15 mouse cellular contexts compared by ENCODE assay signal in genomic region chr6:91963429-91963828, GRCm38 (mm10). TPM values are rescaled to one million over a fixed set of nuclear protein-coding genes. Genes with fewer than 3 reads are reported as not detected.
DNase-seq lines count a peak whose midpoint lies in the region; ATAC-seq and TF ChIP-seq lines count a peak whose summit lies in the region.
"Had no signal": no experiment of that assay in that cellular context is flagged by ENCODE, and none has a peak within 500 bp of the region (broad histone marks: within the 10 kb centered on the region; RNA-seq: fewer than 3 reads in every experiment).

No protein-coding gene starts in this region.

- peaks cover 25% of the 10 kb centered on the region for H3K4me1 ChIP-seq in intestine, embryonic 14.5 days (replicated peaks; ENCODE audit: control insufficient read depth, insufficient read depth, low read length)
- H3K4me1 ChIP-seq in intestine, postnatal 0 days (replicated peaks; ENCODE audit: control insufficient read depth, insufficient read depth, low read length) = no peaks in the 10 kb centered on the region
- peaks cover 9% of the 10 kb centered on the region; the same call in 1 of the 2 replicates for H3K4me1 ChIP-seq in neural tube, embryonic 11.5 days (ENCODE audit: control insufficient read depth, insufficient read depth, low read length)
- H3K4me1 ChIP-seq in cerebellum, adult 2 months (ENCODE audit: control insufficient read depth, insufficient read depth, low read length) = peaks cover 5% of the 10 kb centered on the region
- H3K4me1 ChIP-seq: forebrain, embryonic 15.5 days; liver, embryonic 15.5 days had no signal

- no peak overlapping the region for H3K27ac ChIP-seq in intestine, embryonic 14.5 days (ENCODE audit: low read depth)
- no peak overlapping the region for H3K27ac ChIP-seq in intestine, postnatal 0 days (ENCODE audit: low read depth, low read length)
- H3K27ac ChIP-seq in neural tube, embryonic 11.5 days (ENCODE audit: low read depth, low read length) = no peak overlapping the region
- H3K27ac ChIP-seq in cerebellum, adult 2 months (ENCODE audit: insufficient read depth, low read length) = no peak overlapping the region
- H3K27ac ChIP-seq: forebrain, embryonic 15.5 days; liver, embryonic 15.5 days had no signal

- H3K27me3 ChIP-seq in intestine, embryonic 14.5 days (replicated peaks; ENCODE audit: control insufficient read depth, insufficient read depth, low read length) = 0 out of 2 replicates have a peak, but pooled peaks cover 5% of the 10 kb centered on the region
- H3K27me3 ChIP-seq in intestine, postnatal 0 days (replicated peaks; ENCODE audit: control insufficient read depth, insufficient read depth, low read length) = no peaks in the 10 kb centered on the region
- H3K27me3 ChIP-seq in neural tube, embryonic 11.5 days (ENCODE audit: control insufficient read depth, insufficient read depth, low read length) = no peaks in the 10 kb centered on the region
- H3K27me3 ChIP-seq in cerebellum, adult 2 months (ENCODE audit: control insufficient read depth, insufficient read depth, low read length) = no peaks in the 10 kb centered on the region
- H3K27me3 ChIP-seq: forebrain, embryonic 15.5 days; liver, embryonic 15.5 days had no signal

- H3K9ac ChIP-seq in intestine, embryonic 14.5 days (ENCODE audit: low read length) = no peak overlapping the region
- H3K9ac ChIP-seq in intestine, postnatal 0 days (ENCODE audit: low read depth, low read length) = no peak overlapping the region
- no peak overlapping the region for H3K9ac ChIP-seq in neural tube, embryonic 11.5 days (ENCODE audit: low read length)
- H3K9ac ChIP-seq: forebrain, embryonic 15.5 days; liver, embryonic 15.5 days had no signal

- no peaks in the 10 kb centered on the region for H3K36me3 ChIP-seq in intestine, embryonic 14.5 days (ENCODE audit: control insufficient read depth, insufficient read depth, low read length)
- H3K36me3 ChIP-seq in intestine, postnatal 0 days (ENCODE audit: control insufficient read depth, insufficient read depth) = no peaks in the 10 kb centered on the region
- no peaks in the 10 kb centered on the region for H3K36me3 ChIP-seq in neural tube, embryonic 11.5 days (ENCODE audit: control insufficient read depth, insufficient read depth, low read length)
- H3K36me3 ChIP-seq: forebrain, embryonic 15.5 days; liver, embryonic 15.5 days had no signal

- peak; percentile 59; the same call in 1 of the 2 replicates for ATAC-seq in intestine, embryonic 14.5 days (replicated peaks; ENCODE audit: low FRiP score, low TSS enrichment, low read depth)
- no peak for ATAC-seq in intestine, postnatal 0 days
- ATAC-seq in neural tube, embryonic 11.5 days (ENCODE audit: insufficient read depth, low FRiP score, low TSS enrichment) = peak; percentile 71
- ATAC-seq: forebrain, embryonic 15.5 days had no signal

- H3K9me3 ChIP-seq in intestine, embryonic 14.5 days (ENCODE audit: control insufficient read depth, low read length) = no peaks in the 10 kb centered on the region
- no peaks in the 10 kb centered on the region for H3K9me3 ChIP-seq in intestine, postnatal 0 days (ENCODE audit: control insufficient read depth)
- H3K9me3 ChIP-seq in neural tube, embryonic 11.5 days (ENCODE audit: control insufficient read depth, low read length) = no peaks in the 10 kb centered on the region
- H3K9me3 ChIP-seq: forebrain, embryonic 15.5 days; liver, embryonic 15.5 days had no signal

- no peak overlapping the region for H3K4me2 ChIP-seq in intestine, embryonic 14.5 days (ENCODE audit: low read length)
- H3K4me2 ChIP-seq in intestine, postnatal 0 days (replicated peaks; ENCODE audit: low read depth) = no peak overlapping the region
- no peak overlapping the region for H3K4me2 ChIP-seq in neural tube, embryonic 11.5 days (ENCODE audit: low read depth)
- H3K4me2 ChIP-seq: forebrain, embryonic 15.5 days; liver, embryonic 15.5 days had no signal

- TF ChIP-seq CTCF in intestine, postnatal 0 days (IDR thresholded peaks at IDR 0.05; ENCODE audit: low read depth) = no peak
- TF ChIP-seq CTCF in brain, embryonic 14.5 days (IDR thresholded peaks at IDR 0.05; ENCODE audit: borderline replicate concordance, extremely low read depth, insufficient read depth, insufficient read length) = no peak
- TF ChIP-seq CTCF in cerebellum, adult 2 months (IDR thresholded peaks at IDR 0.05; ENCODE audit: borderline replicate concordance, insufficient read depth, low read depth, low read length) = no peak

- peak; percentile 62 for DNase-seq in intestine, embryonic 14.5 days (ENCODE audit: low spot score)
- DNase-seq in brain, embryonic 14.5 days (ENCODE audit: low read depth) = peak; percentile 13
- peak; percentile 13 to 15 for DNase-seq in kidney, adult 8-10 months
- DNase-seq in neural tube, embryonic 11.5 days (ENCODE audit: low spot score) = peak; percentile 45
- no peak for DNase-seq in layer of hippocampus, adult 11-12 months (ENCODE audit: low spot score)
- no peak for DNase-seq in cerebellum, adult 2 months
- no peak for DNase-seq in adrenal gland, postnatal 10 days
- DNase-seq: adrenal gland, adult 8-10 months; cerebellum, adult 11-12 months; gastrocnemius, postnatal 36 days; right cerebral cortex, postnatal 25 days had no signal

- WGBS in intestine, embryonic 14.5 days = 16% methylated on average over 4 of the region's 4 CpGs
- WGBS in intestine, postnatal 0 days = 27% methylated on average over 4 of the region's 4 CpGs
- 4% methylated on average over 4 of the region's 4 CpGs for WGBS in neural tube, embryonic 11.5 days
- 47% methylated on average over 4 of the region's 4 CpGs for WGBS in cerebellum, adult 2 months

- no peak overlapping the region for H3K4me3 ChIP-seq in intestine, embryonic 14.5 days (ENCODE audit: low read depth, low read length)
- no peak overlapping the region for H3K4me3 ChIP-seq in intestine, postnatal 0 days (ENCODE audit: low read depth, low read length)
- H3K4me3 ChIP-seq in neural tube, embryonic 11.5 days (ENCODE audit: low read depth, low read length) = no peak overlapping the region
- no peak overlapping the region for H3K4me3 ChIP-seq in cerebellum, adult 2 months (replicated peaks; ENCODE audit: insufficient read depth, low read depth, low read length)
- H3K4me3 ChIP-seq: forebrain, embryonic 15.5 days; liver, embryonic 15.5 days had no signal

- TF ChIP-seq POLR2A in brain, embryonic 14.5 days (IDR thresholded peaks at IDR 0.05; ENCODE audit: borderline replicate concordance, extremely low read depth, insufficient read depth, insufficient read length, poor library complexity, severe bottlenecking) = no peak
- TF ChIP-seq POLR2A in cerebellum, adult 2 months (IDR thresholded peaks at IDR 0.05; ENCODE audit: borderline replicate concordance, insufficient read depth, low read length) = no peak

RNA-seq across cellular contexts. Expression of gene Fgd5, which starts 15.2 kb away (rescaled TPM):
- 5.5 and 6.4 TPM in 2 replicates for polyA plus RNA-seq in intestine, embryonic 14.5 days (2014; fragmentation: Nextera tagmentation; extraction: Ambion mirVana)
- polyA plus RNA-seq in intestine, postnatal 0 days (2015; fragmentation: Nextera tagmentation; extraction: Ambion mirVana) = 3.3 and 3.5 TPM in 2 replicates
- 7.9 and 16.9 TPM in 2 replicates for polyA plus RNA-seq in brain, embryonic 14.5 days (2012; rRNA removed)
- polyA plus RNA-seq in neural tube, embryonic 11.5 days (2014; fragmentation: Nextera tagmentation; extraction: Ambion mirVana) = 6.2 and 6.6 TPM in 2 replicates
- 4.5 and 4.9 TPM in 2 replicates for polyA plus RNA-seq in cerebellum, adult 2 months (2012; rRNA removed)
- total RNA-seq in adrenal gland, postnatal 10 days (2021) = 10 to 100 TPM; 21.8 to 27.4 TPM
- total RNA-seq: megakaryocyte-erythroid progenitor cell, adult 5-6 weeks had no signal

Comparison
In these comparisons a context has a peak if more than half of its experiments do, and no peak if none do; other contexts are left out.
1. DNase-seq: peak in intestine, embryonic 14.5 days (single experiment), brain, embryonic 14.5 days (single experiment), kidney, adult 8-10 months (2 of 2) and neural tube, embryonic 11.5 days (single experiment); none in layer of hippocampus, adult 11-12 months (single experiment), cerebellum, adult 2 months (0 of 2) and adrenal gland, postnatal 10 days (single experiment).